8 mouse cellular contexts compared by ENCODE assay signal in the genomic region with DNA sequence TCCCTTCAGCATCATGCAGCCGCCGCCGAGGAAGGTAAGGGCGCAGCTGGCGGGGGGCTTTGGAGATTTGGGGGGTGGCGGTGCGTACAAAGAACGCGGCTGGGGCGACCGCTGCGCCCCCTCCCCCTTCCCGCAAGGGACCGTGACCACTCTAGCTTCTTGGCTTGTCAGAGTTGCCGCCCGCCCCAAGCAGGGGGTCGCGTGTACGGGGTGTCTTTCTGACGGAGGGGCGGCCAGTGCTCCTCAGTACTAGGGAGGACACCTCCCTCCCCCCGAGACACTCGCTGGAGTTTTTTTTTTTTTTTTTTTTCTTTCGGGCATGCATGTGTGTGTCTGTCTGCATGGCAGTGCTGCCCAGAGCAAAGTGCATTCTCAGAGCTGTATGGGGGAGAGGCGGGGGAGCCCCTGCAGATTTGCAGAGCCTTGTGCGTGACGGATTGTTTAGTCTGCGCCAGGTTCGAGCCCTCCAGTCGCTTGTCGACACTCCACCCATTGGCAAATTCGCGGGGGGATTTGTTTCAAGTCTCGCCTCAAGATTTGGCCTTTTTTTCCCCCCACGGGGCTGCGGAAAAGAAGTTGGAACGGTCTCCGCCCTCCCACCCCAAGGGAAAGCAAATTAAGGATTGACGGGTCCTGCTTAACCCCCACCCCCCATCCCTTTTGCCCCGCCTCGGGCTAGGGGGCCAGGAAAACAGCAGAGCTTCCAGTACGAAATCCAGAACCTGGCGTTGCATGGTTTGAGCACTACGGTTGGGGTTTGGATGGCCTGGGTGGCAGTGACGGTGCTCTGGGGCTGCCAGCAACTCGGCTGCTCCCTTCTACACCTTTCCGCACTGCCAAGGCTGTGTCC. TPM values are rescaled to one million over a fixed set of nuclear protein-coding genes. Genes with fewer than 3 reads are reported as not detected.
DNase-seq lines count a peak whose midpoint lies in the region; ATAC-seq and TF ChIP-seq lines count a peak whose summit lies in the region.

No protein-coding gene starts in this region.

- TF ChIP-seq CTCF in thymus, adult 2 months (IDR thresholded peaks at IDR 0.05; ENCODE audit: borderline replicate concordance, control insufficient read depth, extremely low read depth, insufficient read depth, low read length, poor library complexity), result 0 out of 2 replicates have a peak, but pooled peaks have one; percentile 9

- under 1% methylated on average over 47 of the region's 47 CpGs for WGBS in thymus, adult 2 months
- under 1% methylated on average over 45 of the region's 47 CpGs for WGBS in liver, embryonic 16.5 days (ENCODE audit: insufficient replicate concordance)
- WGBS in neural tube, embryonic 15.5 days, result under 1% methylated on average over 47 of the region's 47 CpGs

- peak overlapping the region; percentile 70 for H3K9ac ChIP-seq in liver, embryonic 16.5 days (ENCODE audit: low read depth, low read length)
- H3K9ac ChIP-seq in neural tube, embryonic 15.5 days (replicated peaks), result peak overlapping the region; percentile 95

- H3K27me3 ChIP-seq in thymus, adult 2 months (ENCODE audit: control insufficient read depth, insufficient read depth, low read length), result no peaks in the 10 kb centered on the region
- H3K27me3 ChIP-seq in liver, embryonic 16.5 days (ENCODE audit: control insufficient read depth, insufficient read depth, low read depth, low read length), result no peaks in the 10 kb centered on the region
- no peaks in the 10 kb centered on the region for H3K27me3 ChIP-seq in neural tube, embryonic 15.5 days (replicated peaks)

- no peak for ATAC-seq in liver, embryonic 16.5 days (ENCODE audit: low read depth)
- peak; percentile 17 for ATAC-seq in neural tube, embryonic 15.5 days (ENCODE audit: low FRiP score)

- no peaks in the 10 kb centered on the region for H3K9me3 ChIP-seq in liver, embryonic 16.5 days (replicated peaks; ENCODE audit: control insufficient read depth, low read length)
- no peaks in the 10 kb centered on the region for H3K9me3 ChIP-seq in neural tube, embryonic 15.5 days (replicated peaks)

- no peaks in the 10 kb centered on the region for H3K36me3 ChIP-seq in thymus, adult 2 months (ENCODE audit: control insufficient read depth, insufficient read depth, low read length)
- H3K36me3 ChIP-seq in liver, embryonic 16.5 days (ENCODE audit: control insufficient read depth, insufficient read depth), result peaks cover 3% of the 10 kb centered on the region
- peaks cover 12% of the 10 kb centered on the region for H3K36me3 ChIP-seq in neural tube, embryonic 15.5 days

- peaks cover 20% of the 10 kb centered on the region for H3K4me1 ChIP-seq in thymus, adult 2 months (replicated peaks; ENCODE audit: control insufficient read depth, insufficient read depth, low read length)
- peaks cover 21% of the 10 kb centered on the region for H3K4me1 ChIP-seq in liver, embryonic 16.5 days (ENCODE audit: control insufficient read depth, low read depth, low read length)
- H3K4me1 ChIP-seq in neural tube, embryonic 15.5 days, result peaks cover 25% of the 10 kb centered on the region

- peak overlapping the region; percentile 72 for H3K4me2 ChIP-seq in liver, embryonic 16.5 days (ENCODE audit: low read depth, low read length)
- H3K4me2 ChIP-seq in neural tube, embryonic 15.5 days, result peak overlapping the region; percentile 64

- peak; percentile 60 for DNase-seq in thymus, adult 2 months
- no peak for DNase-seq in thymus, postnatal 36 days
- peak; percentile 62 for DNase-seq in cerebellum, adult 9-10 months
- DNase-seq in frontal cortex, postnatal 36 days (ENCODE audit: low spot score in 2 of 2), result peak; percentile 16 to 24
- DNase-seq in kidney, adult 9 months, result peak; percentile 52
- no peak for DNase-seq in urinary bladder, postnatal 10 days (ENCODE audit: low spot score)

- TF ChIP-seq POLR2A in thymus, adult 2 months (IDR thresholded peaks at IDR 0.05; ENCODE audit: control insufficient read depth, extremely low read depth, insufficient read depth, low read length, poor library complexity), result no peak; the same call in 1 of the 2 replicates

- H3K4me3 ChIP-seq in thymus, adult 2 months (ENCODE audit: control insufficient read depth, insufficient read depth, low read length), result peak overlapping the region; percentile 90
- H3K4me3 ChIP-seq in liver, embryonic 16.5 days (ENCODE audit: low read depth, low read length), result peak overlapping the region; percentile 73
- H3K4me3 ChIP-seq in neural tube, embryonic 15.5 days (replicated peaks), result peak overlapping the region; percentile 73

- H3K27ac ChIP-seq in thymus, adult 2 months (ENCODE audit: control insufficient read depth, insufficient read depth, low read length), result peak overlapping the region; percentile 41; the same call in 1 of the 2 replicates
- peak overlapping the region; percentile 77 for H3K27ac ChIP-seq in liver, embryonic 16.5 days (ENCODE audit: low read length)
- peak overlapping the region; percentile 98 for H3K27ac ChIP-seq in neural tube, embryonic 15.5 days (replicated peaks)

RNA-seq across cellular contexts. Expression of a gene that starts 16.6 kb away (rescaled TPM):
- polyA plus RNA-seq in thymus, adult 2 months (2012; rRNA removed), result 14.3 and 15.8 TPM in 2 replicates
- 4.9 and 5.9 TPM in 2 replicates for polyA plus RNA-seq in liver, embryonic 16.5 days (2015; fragmentation: Nextera tagmentation; extraction: Ambion mirVana)
- 35.9 and 39.4 TPM in 2 replicates for polyA plus RNA-seq in neural tube, embryonic 15.5 days (2015; fragmentation: Nextera tagmentation; extraction: Ambion mirVana)

Comparison
In these comparisons a context has a peak if more than half of its experiments do, and no peak if none do; other contexts are left out.
1. DNase-seq: peak in thymus, adult 2 months (single experiment), cerebellum, adult 9-10 months (single experiment), frontal cortex, postnatal 36 days (2 of 2) and kidney, adult 9 months (single experiment); none in thymus, postnatal 36 days (0 of 2) and urinary bladder, postnatal 10 days (single experiment).
2. H3K27ac ChIP-seq: peak in every context shown above with its lines; median percentile 98 in neural tube, embryonic 15.5 days; 77 in liver, embryonic 16.5 days; 41 in thymus, adult 2 months.
3. Peak in every context shown above with its lines, with median percentiles within 50 percentile points of each other: H3K4me3 ChIP-seq.